Mouse (Mus musculus): ENCODE results near the gene Paxbp1.
"Not testable (repeated sequence)": the region's sequence is repeated elsewhere in the genome, so short reads cannot be mapped to it uniquely, and the experiment has no call there.

Gene Paxbp1

DNA sequence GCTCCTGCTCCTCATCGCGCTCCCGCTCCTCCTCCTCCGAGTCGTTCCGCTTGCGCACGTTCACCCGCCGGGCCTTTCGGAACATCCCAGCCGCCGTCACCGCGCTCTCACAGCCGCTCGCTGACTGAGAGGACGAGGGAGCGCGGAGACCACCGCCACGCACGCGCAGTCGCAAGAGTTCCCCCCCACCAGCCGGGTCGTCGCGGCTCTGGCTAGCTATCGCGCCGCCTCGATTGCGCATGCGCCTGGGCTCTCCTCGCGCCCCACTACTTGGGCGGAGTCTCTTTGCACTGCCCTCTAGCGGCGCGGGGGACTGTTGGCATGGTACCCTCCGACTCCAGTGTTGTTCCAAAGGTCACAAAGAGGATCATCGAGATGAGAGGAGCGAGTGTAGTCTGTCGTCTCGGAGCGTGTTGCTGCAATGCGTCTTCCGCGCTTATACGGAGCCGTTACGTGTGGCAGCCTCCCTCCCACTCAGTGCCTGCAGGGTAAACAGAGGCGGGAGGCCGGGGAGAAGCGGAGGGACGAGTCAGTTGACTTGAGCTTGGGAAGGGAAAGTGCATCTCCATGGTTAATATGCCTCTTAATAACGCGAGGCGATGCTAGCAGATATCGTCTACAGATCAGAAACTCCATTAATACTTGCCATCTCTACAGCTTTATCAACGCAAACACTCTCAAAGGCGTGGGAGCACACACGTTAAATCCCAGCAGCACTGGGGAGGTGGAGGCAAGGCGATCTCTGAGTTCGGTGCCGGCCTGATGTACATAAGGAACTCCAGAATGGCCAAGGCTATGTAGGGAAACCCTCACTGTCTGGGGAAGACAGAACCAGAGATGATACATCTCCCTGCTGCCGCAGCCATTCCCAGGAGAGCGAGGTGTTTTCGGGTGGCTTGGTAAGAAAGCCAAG, at the start of gene Paxbp1:
TSS of gene Paxbp1 (minus strand) at position 274 of the 913 bp plus-strand sequence.
- peak; percentile 98 for DNase-seq (ENCODE audit: low read depth, low spot score)

DNA sequence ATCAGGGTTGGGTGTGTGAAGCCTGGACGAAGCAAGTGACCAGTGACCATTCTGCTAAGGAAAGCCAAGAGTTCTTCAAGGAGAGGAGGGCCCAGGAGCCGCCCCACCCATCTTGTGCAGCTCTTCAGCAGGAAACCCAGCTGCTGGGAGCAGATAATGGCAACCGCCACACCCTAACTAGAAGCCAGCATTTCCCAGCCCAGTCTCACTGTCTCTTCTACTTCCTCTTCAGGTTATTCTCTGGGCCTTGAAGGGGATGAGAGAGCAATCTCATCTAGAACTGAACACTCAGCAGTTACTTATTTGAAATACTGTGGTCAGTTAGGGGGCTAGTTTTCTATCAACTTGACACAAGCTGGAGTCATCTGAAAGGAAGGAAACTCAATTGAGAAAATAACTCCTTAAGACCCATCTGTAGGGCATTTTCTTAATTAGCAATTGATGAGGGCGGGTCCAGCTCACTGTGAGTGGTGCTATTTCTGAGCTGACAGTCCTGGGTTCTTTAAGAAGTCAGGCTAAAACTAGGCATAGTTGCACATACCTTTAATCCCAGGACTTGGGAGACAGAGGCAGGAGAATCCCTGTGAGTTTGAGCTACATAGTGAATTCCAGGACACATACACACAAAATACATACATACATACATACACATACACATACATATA, 42.4 kb upstream of the Paxbp1 start:
- DNase-seq (ENCODE audit: low read depth, low spot score): no peak

DNA sequence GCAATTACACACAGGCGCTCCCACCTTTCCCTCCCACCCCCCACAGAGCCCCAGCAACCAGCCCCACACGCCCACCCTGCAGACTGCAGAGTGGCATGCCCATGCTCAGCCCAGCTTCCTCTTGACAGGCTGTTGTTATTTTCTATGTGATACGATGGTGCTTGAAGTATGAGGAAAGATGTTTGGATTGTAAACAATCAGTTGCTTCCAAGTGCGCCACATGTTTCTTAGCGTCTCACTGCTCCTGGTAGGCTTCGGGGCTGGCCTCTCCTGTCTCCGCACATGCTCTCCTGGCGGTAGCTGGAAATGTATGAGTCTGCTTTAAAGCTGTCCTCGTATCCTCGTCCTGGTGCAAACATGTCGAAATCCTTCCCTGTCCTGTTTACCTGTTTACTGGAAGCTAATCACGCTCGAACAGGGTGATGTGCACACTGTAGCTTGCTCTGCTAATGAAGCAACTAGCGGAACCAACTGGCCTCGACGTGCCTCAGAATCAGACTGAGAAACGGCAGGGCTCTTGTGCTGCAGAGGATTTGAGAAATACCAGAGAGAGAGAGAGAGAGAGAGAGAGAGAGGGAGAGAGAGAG, 41.0 kb upstream of the Paxbp1 start:
- no peak for DNase-seq (ENCODE audit: low read depth, low spot score)

DNA sequence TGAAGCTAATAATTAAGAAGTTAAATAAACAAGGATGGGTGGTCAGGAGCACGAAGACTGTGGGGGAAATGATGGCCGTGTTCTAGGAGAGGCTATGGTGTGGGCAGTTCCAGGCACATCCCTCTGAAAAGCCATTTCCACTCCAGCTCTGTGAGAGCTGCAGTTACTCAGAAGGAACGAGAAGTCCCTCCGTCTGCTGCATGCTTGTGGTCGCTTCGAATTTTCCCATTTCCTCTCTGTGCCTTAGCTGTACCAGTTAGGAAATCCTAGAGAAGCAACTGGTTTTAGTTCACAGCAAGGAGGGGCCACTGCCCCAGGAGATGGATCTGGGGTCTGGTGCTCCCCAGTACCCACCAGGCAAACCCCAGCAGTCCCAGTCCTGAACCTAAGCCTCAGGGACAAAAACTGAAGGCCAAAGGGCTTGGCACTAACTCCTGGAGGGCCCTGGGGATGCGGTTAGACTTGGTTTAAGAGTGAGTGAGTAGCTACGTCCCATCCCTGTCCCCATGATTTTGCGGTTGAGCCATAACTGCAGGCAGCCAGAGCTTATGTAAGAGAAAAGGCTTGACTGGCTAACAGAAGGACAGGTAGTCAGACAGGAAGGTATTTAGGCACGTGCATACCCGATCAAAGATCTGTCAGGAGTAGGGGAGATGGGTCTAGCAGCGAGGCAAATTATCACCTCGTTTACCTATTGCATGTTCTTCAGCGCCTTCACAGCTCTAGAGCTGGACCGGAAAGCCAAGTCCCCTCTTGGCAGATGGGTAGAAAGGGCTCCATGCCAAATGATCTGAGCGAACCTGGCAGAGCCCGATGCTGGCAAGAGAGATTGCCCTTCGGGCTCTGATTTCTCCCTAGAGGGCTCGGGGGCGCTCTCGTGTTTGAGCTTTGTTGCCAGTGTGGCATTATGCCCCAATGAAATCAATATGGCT, 40.2 kb upstream of the Paxbp1 start:
- no peak for DNase-seq (ENCODE audit: low read depth, low spot score)

DNA sequence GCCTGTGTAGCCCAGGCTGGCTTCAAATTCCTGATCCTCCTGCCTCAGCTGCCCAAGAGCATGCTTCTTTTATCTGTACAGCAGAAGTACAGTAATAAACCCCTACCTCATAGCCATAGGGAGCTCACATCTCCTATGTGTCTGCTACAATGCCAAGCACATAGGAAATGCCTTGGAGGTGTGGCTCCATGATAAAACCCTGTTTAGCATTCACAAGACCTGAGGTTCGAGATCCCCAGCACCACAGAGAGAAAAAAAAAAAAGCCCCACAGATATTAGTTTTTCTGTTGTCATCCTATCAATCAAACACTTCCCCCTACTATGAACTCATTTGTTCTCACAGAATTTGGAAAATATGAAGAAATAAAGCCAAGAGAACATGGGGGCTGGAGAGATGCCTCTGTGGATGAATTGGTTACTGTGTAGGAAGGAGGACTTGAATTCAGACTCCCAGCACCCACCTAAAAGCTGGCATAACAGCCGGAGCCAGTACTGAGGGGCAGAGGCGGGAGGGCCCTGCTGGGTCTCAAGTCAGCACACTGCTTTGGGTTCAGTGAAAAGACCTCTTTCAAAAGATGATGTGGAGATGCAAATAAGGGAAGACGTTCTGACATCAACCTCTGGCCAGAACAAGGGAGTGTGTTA, 38.8 kb upstream of the Paxbp1 start:
- DNase-seq (ENCODE audit: low read depth, low spot score): no peak

DNA sequence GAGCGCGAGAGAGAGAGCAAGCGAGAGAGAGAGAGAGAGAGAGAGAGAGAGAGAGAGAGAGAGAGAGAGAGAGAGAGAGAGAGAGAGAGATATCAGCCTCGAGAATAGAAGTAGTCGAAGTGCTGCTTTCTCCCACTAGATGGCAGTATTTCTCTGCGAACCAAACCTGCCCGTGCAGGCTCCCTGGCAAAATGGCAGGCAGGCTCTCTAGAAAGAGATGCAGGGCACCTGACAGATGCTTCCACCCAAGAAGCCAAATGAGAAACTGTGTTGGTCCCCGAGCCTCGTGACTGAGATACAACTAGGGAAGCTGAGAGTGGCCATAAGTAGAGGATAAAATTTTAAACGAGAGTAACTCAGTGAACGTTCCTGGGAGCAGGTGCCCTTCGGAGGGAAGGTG, 37.2 kb upstream of the Paxbp1 start:
- peak; percentile 61 for DNase-seq (ENCODE audit: low read depth, low spot score)

DNA sequence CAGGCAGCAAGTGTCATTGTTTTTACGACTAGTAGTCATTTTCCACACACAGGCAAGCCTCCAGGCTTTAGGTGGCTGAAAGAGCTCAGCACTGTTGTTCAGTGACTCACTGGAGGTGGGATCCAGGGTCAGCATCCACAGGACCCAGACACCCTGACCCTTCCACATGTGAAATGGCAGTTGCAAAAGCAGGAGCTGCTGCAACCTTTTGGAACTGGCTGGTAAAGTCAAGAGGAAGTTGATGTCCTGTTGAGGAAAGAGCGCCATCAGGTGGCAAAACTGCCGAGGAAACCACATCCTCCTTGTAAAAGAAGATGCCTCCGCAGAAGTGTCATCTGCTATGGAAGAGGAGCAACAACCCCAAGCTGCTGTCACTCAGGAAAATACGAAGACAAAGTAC, 31.8 kb upstream of the Paxbp1 start:
- no peak for DNase-seq (ENCODE audit: low read depth, low spot score)

DNA sequence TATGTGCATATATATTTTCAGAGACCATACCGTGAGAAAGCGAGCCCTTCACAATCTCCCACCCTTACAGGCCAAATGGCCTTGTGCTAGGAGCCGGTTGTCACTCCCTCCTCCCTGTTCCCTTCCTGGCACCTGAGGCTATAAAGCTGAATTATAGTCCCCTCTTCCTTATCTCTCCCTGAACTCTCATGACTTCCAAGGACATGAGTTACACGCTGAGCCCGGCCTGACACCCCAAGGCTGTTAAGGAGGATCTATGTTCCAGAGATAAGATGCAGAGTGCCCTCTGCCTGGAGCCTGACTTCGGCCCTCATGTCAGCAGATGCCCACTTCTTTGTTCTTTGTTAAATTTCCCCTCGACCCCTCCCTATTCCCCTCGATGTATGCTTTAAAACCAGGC, 31.1 kb upstream of the Paxbp1 start:
- DNase-seq (ENCODE audit: low read depth, low spot score): not testable (repeated sequence)

DNA sequence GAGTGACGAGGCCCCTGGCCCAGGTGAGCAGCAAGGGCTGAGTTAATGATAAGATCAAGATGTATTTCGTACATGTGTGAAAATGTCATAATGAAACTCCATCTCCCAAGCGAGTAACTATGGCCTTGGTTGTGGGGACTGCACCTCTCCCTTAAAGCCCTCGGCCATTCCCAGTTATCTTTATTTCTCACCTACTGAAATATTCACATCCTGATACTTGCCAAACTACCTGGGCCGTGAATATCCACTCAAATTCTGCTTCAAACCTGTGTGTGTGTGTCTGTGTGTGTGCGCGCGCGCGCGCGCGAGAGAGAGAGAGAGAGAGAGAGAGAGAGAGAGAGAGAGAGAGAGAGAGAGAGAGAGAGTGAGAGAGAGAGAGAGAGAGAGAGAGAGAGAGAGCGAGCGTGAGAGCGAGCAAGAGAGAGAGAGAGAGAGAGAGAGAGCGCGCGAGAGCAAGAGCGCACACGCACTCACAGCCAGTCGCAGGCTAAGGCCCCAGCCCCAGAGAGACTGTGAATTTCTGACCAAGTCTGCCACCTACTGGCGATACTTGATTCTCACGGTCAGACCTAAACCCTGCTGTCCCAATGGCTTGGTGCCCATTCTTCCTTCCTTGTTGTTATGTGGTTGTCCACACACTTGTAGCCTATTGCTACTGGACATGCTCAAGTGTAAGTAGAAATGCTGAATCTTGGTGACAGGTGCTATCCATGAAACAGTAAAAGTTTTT, 29.0 kb upstream of the Paxbp1 start:
- peak; percentile 79 for DNase-seq (ENCODE audit: low read depth, low spot score)

DNA sequence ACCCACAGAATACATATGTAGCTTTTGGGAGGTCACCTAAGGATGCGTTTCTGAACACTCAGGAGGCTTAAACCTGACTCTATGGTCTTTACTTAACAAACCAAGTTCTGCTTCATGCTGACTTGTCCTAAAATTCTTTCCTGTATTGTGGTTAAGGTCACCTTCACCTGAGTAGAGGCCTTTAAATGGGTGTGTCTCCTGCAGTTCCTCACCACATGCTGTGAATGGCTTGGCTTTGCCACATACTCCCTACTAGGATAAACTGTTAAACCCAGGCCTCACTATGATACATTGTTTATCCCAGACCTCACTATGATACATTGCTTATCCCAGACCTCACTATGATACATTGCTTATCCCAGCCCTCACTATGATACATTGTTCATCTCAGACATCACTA, 27.9 kb upstream of the Paxbp1 start:
- no peak for DNase-seq (ENCODE audit: low read depth, low spot score)

DNA sequence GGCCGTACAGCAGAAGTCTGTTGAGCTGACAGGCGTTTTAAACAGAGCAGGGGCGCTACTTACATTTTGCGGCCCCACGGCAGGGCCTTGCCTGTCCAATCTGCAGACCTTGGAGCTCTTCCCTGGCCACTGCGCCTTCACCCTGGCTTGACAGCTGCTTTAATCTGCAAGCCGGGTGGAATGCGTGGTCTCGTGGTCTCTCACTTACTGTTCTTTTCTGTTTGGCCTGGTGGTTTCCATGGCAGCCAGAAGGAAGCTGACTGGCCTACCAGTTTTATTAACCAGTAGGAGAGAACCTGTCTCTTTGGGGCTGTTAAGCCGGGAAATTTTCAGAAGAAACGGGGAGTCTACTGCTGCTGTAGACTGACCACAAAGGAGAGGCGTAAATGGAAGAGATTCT, 24.6 kb upstream of the Paxbp1 start:
- peak; percentile 27 for DNase-seq (ENCODE audit: low read depth, low spot score)

DNA sequence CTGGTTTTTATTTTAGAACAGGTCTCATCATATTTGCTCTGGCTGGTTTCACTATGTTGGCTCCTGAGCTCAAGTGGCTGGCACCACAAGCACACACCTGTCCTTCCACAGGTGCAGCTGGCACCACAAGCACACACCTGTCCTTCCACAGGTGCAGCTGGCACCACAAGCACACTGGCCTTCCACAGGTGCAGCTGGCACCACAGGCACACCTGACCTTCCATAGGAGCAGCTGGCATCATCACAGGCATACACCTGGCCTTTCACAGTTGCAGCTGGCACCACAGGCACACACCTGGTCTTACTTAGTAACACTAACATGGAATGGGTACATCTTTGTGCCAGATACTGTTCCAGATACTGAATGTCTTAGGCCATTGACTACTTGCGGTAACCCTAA, 22.8 kb upstream of the Paxbp1 start:
- no peak for DNase-seq (ENCODE audit: low read depth, low spot score)

DNA sequence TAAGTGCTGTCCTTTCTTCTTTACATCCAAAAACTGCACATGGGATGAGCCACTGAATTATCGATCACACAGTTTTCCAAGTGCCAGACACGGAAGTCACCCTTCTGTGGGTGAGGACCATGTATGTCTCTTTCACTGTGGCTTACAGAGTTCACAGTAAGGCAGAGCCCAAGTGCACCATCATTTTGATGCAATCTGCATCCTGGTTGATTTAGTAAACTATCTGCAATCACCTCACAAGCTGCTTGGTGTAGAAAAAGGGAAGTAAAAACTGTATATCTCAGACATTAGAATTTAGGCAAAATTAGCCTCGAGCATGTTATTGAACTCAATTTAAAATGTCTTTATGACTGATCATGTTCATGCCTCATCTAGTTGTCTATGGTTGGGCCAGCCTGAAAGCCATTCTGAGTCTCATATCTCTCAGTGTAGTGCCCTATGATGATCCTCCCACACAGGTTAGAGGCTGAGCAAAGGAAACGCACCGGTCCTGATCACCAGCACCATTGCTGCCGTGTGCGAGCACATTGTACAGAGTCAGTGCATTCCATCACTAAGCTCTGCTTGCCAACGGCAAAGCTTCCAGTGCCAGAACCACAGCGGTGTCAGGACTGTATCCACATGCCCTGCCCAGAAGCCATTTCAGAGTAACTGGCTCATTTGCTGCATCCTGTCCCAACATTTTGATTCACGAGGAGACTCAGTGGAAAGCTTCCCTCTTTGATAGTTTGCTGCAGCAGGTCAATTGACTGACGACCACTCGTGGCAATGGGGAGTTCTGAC, 20.4 kb upstream of the Paxbp1 start:
- no peak for DNase-seq (ENCODE audit: low read depth, low spot score)

DNA sequence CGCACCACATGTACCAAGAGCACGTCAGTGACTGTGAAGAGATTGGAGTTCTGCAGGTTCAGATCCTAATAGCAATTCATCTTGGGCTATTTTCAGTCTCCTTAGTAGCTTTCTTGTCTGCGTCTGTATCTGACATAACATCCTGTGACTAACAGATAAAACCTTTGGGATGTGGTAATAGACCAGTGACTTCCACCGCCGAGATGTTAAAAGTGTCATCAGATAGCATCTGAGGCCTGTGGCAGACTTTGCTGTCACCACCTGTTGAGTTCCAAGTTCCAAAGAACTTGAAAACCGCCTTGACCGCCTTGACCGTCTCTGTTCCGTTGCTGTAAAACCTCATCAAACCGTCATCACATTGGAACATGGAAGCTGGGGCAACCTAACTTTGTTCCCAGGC, 19.4 kb upstream of the Paxbp1 start:
- no peak for DNase-seq (ENCODE audit: low read depth, low spot score)

DNA sequence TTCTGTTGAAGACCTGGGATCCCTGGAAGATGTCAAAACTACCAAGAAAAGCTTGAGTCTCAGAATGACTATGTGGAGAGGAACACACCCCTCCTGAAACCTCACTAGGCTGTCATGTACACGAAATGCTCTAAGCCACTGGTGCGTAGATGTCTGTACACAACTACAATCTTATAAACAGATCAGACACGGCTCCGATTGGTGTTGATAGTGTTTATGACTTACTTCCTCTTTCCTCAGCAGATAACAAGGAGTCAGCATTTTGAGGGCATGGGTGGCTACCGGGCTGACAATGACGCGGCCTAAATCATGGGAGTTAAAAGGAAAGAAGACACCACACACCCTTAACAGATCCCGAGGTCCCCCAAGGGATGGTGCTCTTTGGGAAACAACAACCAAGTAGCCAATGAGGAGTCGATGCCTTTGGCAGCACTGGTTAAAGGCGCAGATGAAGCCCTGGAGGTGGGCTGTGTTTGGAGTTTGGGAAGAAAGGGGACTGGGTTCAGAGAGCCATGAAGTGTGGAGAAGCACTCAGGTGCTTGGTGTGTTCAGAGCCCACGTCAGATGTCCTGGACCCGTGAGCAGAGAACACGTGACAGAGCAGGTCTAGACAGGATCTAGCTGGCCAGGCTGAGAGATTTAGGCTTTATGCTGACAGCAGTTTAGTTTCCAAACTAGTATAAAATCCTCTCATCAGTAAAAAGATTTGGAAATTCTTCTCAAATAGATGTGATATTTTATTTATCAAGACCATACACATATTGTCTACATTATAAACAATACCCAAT, 17.4 kb upstream of the Paxbp1 start:
- DNase-seq (ENCODE audit: low read depth, low spot score): no peak

DNA sequence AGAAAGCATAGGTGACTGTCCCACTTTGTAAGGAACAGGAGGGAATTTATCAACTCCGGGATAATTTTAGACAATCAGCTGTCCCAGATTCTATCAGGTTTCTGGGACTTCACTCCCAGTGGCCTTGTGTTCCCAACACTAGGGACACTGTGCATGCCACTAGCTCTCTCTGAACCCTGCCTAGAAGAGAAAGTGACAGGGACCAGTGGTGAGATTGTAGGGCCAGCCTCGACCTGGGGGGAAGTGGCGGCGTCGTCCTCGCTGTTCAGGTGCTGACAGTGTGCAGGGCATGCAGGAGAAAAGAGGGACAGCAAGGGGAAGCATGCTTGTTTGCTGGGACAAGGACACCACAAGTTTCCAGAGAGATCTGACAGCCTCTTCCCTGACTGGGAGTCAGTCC, 13.4 kb upstream of the Paxbp1 start:
- no peak for DNase-seq (ENCODE audit: low read depth, low spot score)

DNA sequence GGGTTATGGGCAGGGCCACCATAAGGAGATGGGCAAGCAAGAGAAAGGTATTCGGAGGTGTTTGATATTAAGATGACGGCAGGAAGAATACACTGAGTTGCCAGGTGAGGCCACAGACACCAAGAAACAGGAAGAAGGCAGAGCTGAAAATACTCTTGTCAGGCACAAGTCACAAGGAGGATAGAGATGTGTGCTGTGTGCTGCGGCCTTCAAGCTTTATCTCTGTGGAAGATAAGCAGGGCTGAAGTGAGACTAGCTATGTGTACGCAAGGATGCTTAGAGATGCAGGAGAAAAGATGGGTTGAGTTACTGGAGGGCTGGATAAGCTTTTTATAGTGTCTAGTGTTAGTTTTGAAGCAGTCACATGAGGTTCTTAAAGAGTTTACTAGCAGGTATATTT, 12.9 kb upstream of the Paxbp1 start:
- no peak for DNase-seq (ENCODE audit: low read depth, low spot score)

DNA sequence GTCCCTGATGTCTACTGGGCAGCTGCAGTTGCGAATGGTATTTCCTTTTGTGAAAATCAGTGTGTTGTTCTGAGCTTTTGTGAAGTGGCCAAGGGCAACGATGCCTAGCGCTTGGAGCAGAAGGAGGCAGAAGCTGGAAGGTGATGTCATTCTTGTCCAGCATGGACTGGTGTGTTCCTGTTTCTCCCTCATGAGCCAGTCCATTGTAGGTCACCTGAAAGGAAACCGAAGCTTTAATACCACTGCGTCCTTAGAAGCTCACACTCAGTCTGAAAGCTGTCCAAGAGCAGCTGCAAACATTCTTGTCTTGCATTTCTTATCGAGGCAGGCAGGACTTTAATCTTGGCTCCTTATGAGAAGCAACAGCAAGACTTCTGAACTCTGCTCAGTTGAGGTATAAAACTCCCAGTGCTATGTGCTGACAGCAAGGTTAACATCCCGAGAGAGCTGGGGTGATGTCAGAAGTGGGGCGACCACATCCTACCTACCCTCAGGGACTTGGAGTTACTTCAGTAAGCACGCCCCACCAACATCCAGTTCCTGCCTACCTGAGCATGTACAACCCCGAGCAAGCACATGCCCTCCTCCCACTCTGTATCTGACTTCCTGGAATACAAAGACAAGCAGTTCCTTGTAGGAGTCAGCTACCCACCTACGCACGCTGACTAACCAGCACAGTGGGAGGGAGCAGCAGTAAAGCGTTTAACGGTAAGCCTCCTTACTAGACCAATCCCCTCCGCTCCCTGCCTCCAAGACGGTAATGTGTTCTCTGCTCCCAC, 11.9 kb upstream of the Paxbp1 start:
- no peak for DNase-seq (ENCODE audit: low read depth, low spot score)

All from embryo, embryonic 11.5 days (tissue).